Mouse (Mus musculus): ENCODE results near the gene Dync1h1. TPM values are rescaled to one million over a fixed set of nuclear protein-coding genes. Genes with fewer than 3 reads are reported as not detected.
"Not testable (repeated sequence)": the region's sequence is repeated elsewhere in the genome, so short reads cannot be mapped to it uniquely, and the experiment has no call there.

Dync1h1 gene
- total RNA-seq, 1 experiment: 405 TPM

DNA sequence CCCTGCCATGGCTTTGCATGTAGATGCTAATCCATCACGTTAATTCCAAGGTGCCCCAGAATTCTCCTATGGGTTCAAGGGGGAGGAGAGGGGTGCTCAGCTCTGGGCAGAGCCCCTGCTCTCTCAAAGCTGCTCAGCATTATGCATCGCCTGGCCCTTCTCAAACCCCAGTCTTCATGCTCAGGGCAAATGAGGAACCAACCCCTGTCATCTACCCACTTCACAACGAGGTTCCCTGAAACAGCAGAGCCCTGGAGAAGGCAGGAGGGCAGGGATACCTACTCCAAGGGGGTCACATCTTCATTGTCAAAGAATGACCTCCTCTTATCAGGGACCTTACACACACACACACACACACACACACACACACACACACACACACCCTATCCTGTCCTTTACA lies 80.6 kb downstream of the Dync1h1 start:
- H3K9ac ChIP-seq (ENCODE audit: insufficient read depth, low read depth, low read length, poor library complexity, severe bottlenecking): no peak overlapping the region
- H3K4me3 ChIP-seq (ENCODE audit: insufficient read depth in 1 of 2, low read depth in 1 of 2, low read length in 2 of 2, poor library complexity in 1 of 2, severe bottlenecking in 1 of 2): no peak overlapping the region
- DNase-seq (ENCODE audit: low read depth, low spot score): no peak
- TF ChIP-seq MAFK (IDR thresholded peaks at IDR 0.05; ENCODE audit: insufficient read depth, low read depth, low read length) (no peak), HCFC1 (IDR thresholded peaks at IDR 0.05; ENCODE audit: borderline replicate concordance, insufficient read depth, low read length) (no peak), ZNF384 (IDR thresholded peaks at IDR 0.05; ENCODE audit: low read depth, low read length) (no peak), CHD2 (IDR thresholded peaks at IDR 0.05; ENCODE audit: low read depth, low read length) (no peak), ZC3H11A (IDR thresholded peaks at IDR 0.05; ENCODE audit: borderline replicate concordance, low read depth, low read length) (no peak)
- H3K4me1 ChIP-seq (ENCODE audit: control insufficient read depth in 2 of 2, insufficient read depth in 2 of 2, low read length in 2 of 2, poor library complexity in 1 of 2): peaks cover 0 to 10% of the 10 kb centered on the region in 2 experiments; a peak in 1 of 4 replicates
- H3K9me3 ChIP-seq (ENCODE audit: control insufficient read depth, insufficient read depth, low read depth, low read length): no peaks in the 10 kb centered on the region
- no peak overlapping the region for H3K27ac ChIP-seq (ENCODE audit: insufficient read depth, low read depth, low read length, poor library complexity, severe bottlenecking)
- no peaks in the 10 kb centered on the region for H3K36me3 ChIP-seq (ENCODE audit: control insufficient read depth, insufficient read depth, low read length, poor library complexity, severe bottlenecking)
- in situ Hi-C loops (cut with MboI; ENCODE audit: low sequenced_read_pairs in 2 of 2, unreplicated experiment in 2 of 2): loop anchor here in 1 of 2 experiments (10.0 to 25.0 kb wide), 2 partner anchors 267 to 855 kb away; partner anchors contain the start of gene Eif5

GRCm38 (mm10) chr12:110682561-110683299 lies 81.5 kb downstream of the Dync1h1 start, which contains the start of gene 1700001K19Rik:
Gene 1700001K19Rik (minus strand): TSS chr12:110682619.
- no peak for TF ChIP-seq CHD2 (IDR thresholded peaks at IDR 0.05; ENCODE audit: low read depth, low read length)
- TF ChIP-seq ZNF384 (IDR thresholded peaks at IDR 0.05; ENCODE audit: low read depth, low read length): no peak
- TF ChIP-seq MAFK (IDR thresholded peaks at IDR 0.05; ENCODE audit: insufficient read depth, low read depth, low read length): no peak
- no peak for TF ChIP-seq ZC3H11A (IDR thresholded peaks at IDR 0.05; ENCODE audit: borderline replicate concordance, low read depth, low read length)
- no peak for TF ChIP-seq HCFC1 (IDR thresholded peaks at IDR 0.05; ENCODE audit: borderline replicate concordance, insufficient read depth, low read length)
- H3K36me3 ChIP-seq (ENCODE audit: control insufficient read depth, insufficient read depth, low read length, poor library complexity, severe bottlenecking): no peaks in the 10 kb centered on the region; the same call in 1 of the 2 replicates
- H3K4me1 ChIP-seq (ENCODE audit: control insufficient read depth in 2 of 2, insufficient read depth in 2 of 2, low read length in 2 of 2, poor library complexity in 1 of 2): peaks cover 0 to 7% of the 10 kb centered on the region in 2 experiments; a peak in 2 of 4 replicates
- no peak within 1 kb of the TSS for H3K9ac ChIP-seq (ENCODE audit: insufficient read depth, low read depth, low read length, poor library complexity, severe bottlenecking)
- H3K9me3 ChIP-seq (ENCODE audit: control insufficient read depth, insufficient read depth, low read depth, low read length): no peaks in the 10 kb centered on the region
- in situ Hi-C loops (cut with MboI; ENCODE audit: low sequenced_read_pairs in 2 of 2, unreplicated experiment in 2 of 2): loop anchor here in 1 of 2 experiments (10.0 to 25.0 kb wide), 2 partner anchors 268 to 855 kb away; partner anchors contain the start of gene Eif5
- DNase-seq (ENCODE audit: low read depth, low spot score): no peak
- no peak within 1 kb of the TSS for H3K4me3 ChIP-seq (ENCODE audit: insufficient read depth in 1 of 2, low read depth in 1 of 2, low read length in 2 of 2, poor library complexity in 1 of 2, severe bottlenecking in 1 of 2)
- H3K27ac ChIP-seq (ENCODE audit: insufficient read depth, low read depth, low read length, poor library complexity, severe bottlenecking): no peak within 1 kb of the TSS

DNA sequence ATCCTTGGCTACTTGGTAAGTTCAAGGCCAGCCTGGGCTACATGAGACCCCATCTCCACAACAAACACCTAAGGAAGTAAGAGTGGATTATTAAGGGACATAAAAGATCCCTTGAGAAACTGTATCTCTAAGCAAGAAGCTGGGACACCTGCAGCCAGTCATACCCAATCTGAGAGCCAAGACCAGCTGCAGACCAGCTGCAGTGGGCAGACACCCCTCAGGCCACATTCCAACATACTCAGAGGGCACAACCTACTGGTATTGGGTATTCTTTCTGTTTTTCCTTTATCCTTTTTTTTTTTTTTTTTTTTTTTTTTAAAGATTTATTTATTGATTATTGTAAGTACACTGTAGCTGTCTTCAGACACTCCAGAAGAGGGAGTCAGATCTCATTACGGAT lies 82.3 kb downstream of the Dync1h1 start:
- H3K9me3 ChIP-seq (ENCODE audit: control insufficient read depth, insufficient read depth, low read depth, low read length): no peaks in the 10 kb centered on the region
- no peak for DNase-seq (ENCODE audit: low read depth, low spot score)
- no peak overlapping the region for H3K4me3 ChIP-seq (ENCODE audit: insufficient read depth in 1 of 2, low read depth in 1 of 2, low read length in 2 of 2, poor library complexity in 1 of 2, severe bottlenecking in 1 of 2)
- H3K27ac ChIP-seq (ENCODE audit: insufficient read depth, low read depth, low read length, poor library complexity, severe bottlenecking): no peak overlapping the region
- H3K9ac ChIP-seq (ENCODE audit: insufficient read depth, low read depth, low read length, poor library complexity, severe bottlenecking): no peak overlapping the region
- no peaks in the 10 kb centered on the region; the same call in 1 of the 2 replicates for H3K36me3 ChIP-seq (ENCODE audit: control insufficient read depth, insufficient read depth, low read length, poor library complexity, severe bottlenecking)
- in situ Hi-C loops (cut with MboI; ENCODE audit: low sequenced_read_pairs in 2 of 2, unreplicated experiment in 2 of 2): loop anchor here in 1 of 2 experiments (10.0 to 25.0 kb wide), 2 partner anchors 269 to 854 kb away; partner anchors contain the start of gene Eif5
- no peak for TF ChIP-seq ZC3H11A (IDR thresholded peaks at IDR 0.05; ENCODE audit: borderline replicate concordance, low read depth, low read length)
- TF ChIP-seq HCFC1 (IDR thresholded peaks at IDR 0.05; ENCODE audit: borderline replicate concordance, insufficient read depth, low read length): no peak
- no peak for TF ChIP-seq CHD2 (IDR thresholded peaks at IDR 0.05; ENCODE audit: low read depth, low read length)
- no peak for TF ChIP-seq MAFK (IDR thresholded peaks at IDR 0.05; ENCODE audit: insufficient read depth, low read depth, low read length)
- TF ChIP-seq ZNF384 (IDR thresholded peaks at IDR 0.05; ENCODE audit: low read depth, low read length): no peak
- peaks cover 0 to 8% of the 10 kb centered on the region in 2 experiments; a peak in 2 of 4 replicates for H3K4me1 ChIP-seq (ENCODE audit: control insufficient read depth in 2 of 2, insufficient read depth in 2 of 2, low read length in 2 of 2, poor library complexity in 1 of 2)

DNA sequence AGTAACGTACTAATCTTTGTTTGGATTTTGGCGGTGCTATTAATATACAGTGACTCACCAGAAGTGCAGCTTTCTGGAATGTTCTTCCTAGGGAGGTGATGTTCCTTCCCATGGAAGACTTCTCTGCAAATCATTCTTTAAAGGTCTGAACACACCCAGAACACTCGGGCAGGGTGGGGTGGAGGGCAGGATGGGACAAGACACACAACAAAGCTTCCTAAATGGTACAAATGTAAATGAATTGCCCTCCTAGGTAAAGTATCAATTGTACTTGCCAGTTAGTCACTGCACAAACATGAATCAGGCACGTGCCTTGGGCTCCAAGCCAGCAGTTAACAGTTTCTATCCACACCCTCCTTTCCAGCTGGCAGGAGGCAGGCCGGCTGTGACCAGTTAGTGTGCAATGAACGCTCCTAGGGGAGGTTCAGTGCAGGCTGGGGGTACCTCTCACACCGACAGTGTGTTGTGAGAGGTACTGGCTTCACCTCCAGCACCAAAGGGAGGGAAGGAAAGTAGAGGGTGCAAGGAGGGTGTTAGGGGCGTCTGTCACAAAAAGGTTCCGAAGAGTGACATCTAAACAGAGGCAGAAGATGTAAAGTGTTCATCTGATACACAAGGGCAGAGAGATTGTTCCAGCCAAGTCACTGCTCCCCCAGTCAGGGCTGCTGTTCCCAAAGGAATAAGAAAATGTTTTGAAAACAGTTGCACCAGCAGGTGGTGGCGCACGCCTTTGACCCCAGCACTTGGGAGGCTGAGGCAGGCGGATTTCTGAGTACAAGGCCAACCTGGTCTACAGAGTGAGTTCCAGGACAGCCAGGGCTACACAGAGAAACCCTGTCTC lies 86.9 kb downstream of the Dync1h1 start:
- Histone ChIP-seq H3K9me3 (ENCODE audit: control insufficient read depth, insufficient read depth, low read depth, low read length) (no peaks in the 10 kb centered on the region), H3K36me3 (ENCODE audit: control insufficient read depth, insufficient read depth, low read length, poor library complexity, severe bottlenecking) (peaks cover 22% of the 10 kb centered on the region), H3K27ac (ENCODE audit: insufficient read depth, low read depth, low read length, poor library complexity, severe bottlenecking) (peak overlapping the region; percentile 78), H3K4me1 (ENCODE audit: control insufficient read depth in 2 of 2, insufficient read depth in 2 of 2, low read length in 2 of 2, poor library complexity in 1 of 2) (peaks cover 0 to 4% of the 10 kb centered on the region in 2 experiments; a peak in 2 of 4 replicates), H3K4me3 (ENCODE audit: insufficient read depth in 1 of 2, low read depth in 1 of 2, low read length in 2 of 2, poor library complexity in 1 of 2, severe bottlenecking in 1 of 2) (no peak overlapping the region), H3K9ac (ENCODE audit: insufficient read depth, low read depth, low read length, poor library complexity, severe bottlenecking) (no peak overlapping the region)
- peak; percentile 72 for DNase-seq (ENCODE audit: low read depth, low spot score)
- 0 out of 2 replicates have a peak, but pooled peaks have one; percentile 15 for TF ChIP-seq ZNF384 (IDR thresholded peaks at IDR 0.05; ENCODE audit: low read depth, low read length)
- no peak for TF ChIP-seq CHD2 (IDR thresholded peaks at IDR 0.05; ENCODE audit: low read depth, low read length)
- in situ Hi-C loops (cut with MboI; ENCODE audit: low sequenced_read_pairs in 2 of 2, unreplicated experiment in 2 of 2): loop anchor here in 1 of 2 experiments (10.0 to 25.0 kb wide), 2 partner anchors 273 to 849 kb away; partner anchors contain the start of gene Eif5

- not testable (repeated sequence) for DNase-seq (ENCODE audit: low read depth, low spot score); H3K27ac ChIP-seq (ENCODE audit: insufficient read depth, low read depth, low read length, poor library complexity, severe bottlenecking); H3K9ac ChIP-seq (ENCODE audit: insufficient read depth, low read depth, low read length, poor library complexity, severe bottlenecking); H3K4me3 ChIP-seq (ENCODE audit: insufficient read depth in 1 of 2, low read depth in 1 of 2, low read length in 2 of 2, poor library complexity in 1 of 2, severe bottlenecking in 1 of 2); H3K9me3 ChIP-seq (ENCODE audit: control insufficient read depth, insufficient read depth, low read depth, low read length); H3K4me1 ChIP-seq (ENCODE audit: control insufficient read depth in 2 of 2, insufficient read depth in 2 of 2, low read length in 2 of 2, poor library complexity in 1 of 2)
- H3K36me3 ChIP-seq (ENCODE audit: control insufficient read depth, insufficient read depth, low read length, poor library complexity, severe bottlenecking): peaks cover 28% of the 10 kb centered on the region
- in situ Hi-C loops (cut with MboI; ENCODE audit: low sequenced_read_pairs in 2 of 2, unreplicated experiment in 2 of 2): loop anchor here in 1 of 2 experiments (10.0 to 25.0 kb wide), 2 partner anchors 274 to 848 kb away; partner anchors contain the start of gene Eif5
Measured at GRCm38 (mm10) chr12:110688921-110689320, 87.7 kb downstream of the Dync1h1 start.
